In genomic region chr2:160434701-160435100, GRCm38 (mm10) we compare ENCODE assay signal across 13 mouse cellular contexts.
"Had no signal": no experiment of that assay in that cellular context is flagged by ENCODE, and none has a peak within 500 bp of the region (broad histone marks: within the 10 kb centered on the region; RNA-seq: fewer than 3 reads in every experiment).

No protein-coding gene starts in this region.

- DNase-seq: kidney, adult 9 months; kidney, postnatal 25 days; layer of hippocampus, adult 9-11 months; liver; lung, adult 18-20 months; lung, postnatal 10 days; lung, postnatal 36 days; right cerebral cortex, postnatal 4 days; thymus, adult 2 months; thymus, postnatal 36 days had no signal

- ATAC-seq: liver, embryonic 12.5 days; midbrain, embryonic 13.5 days; midbrain, embryonic 16.5 days had no signal
